Mouse (Mus musculus) kidney, adult 2 months (tissue): Measurements from ENCODE around the gene Zfp800. TPM values are rescaled to one million over a fixed set of nuclear protein-coding genes. Genes with fewer than 3 reads are reported as not detected.

Experiments used
- DNase-seq: peaks from one replicate; pipeline ENCODE4 v3.0.0; 2021
- H3K27ac ChIP-seq: fragments of 200-500 bp; 2 replicates; pipeline ENCODE4 v1.5.1; 2012; ENCODE audit warnings: low read depth, low read length, control low read depth, inconsistent platforms; ENCODE audit not compliant: insufficient read depth
- H3K27me3 ChIP-seq: fragments of 200-500 bp; replicated peaks from 2 replicates; pipeline ENCODE4 v1.6.1; 2012; ENCODE audit warnings: mild to moderate bottlenecking, moderate library complexity, low read length, inconsistent platforms; ENCODE audit not compliant: control insufficient read depth, insufficient read depth
- H3K36me3 ChIP-seq: fragments of 200-500 bp; 2 replicates; pipeline ENCODE4 v1.6.1; 2012; ENCODE audit warnings: mild to moderate bottlenecking, moderate library complexity, low read length, inconsistent platforms; ENCODE audit not compliant: control insufficient read depth, insufficient read depth
- H3K4me1 ChIP-seq: fragments of 200-500 bp; 2 replicates; pipeline ENCODE4 v1.6.1; 2011; ENCODE audit warnings: low read length; ENCODE audit not compliant: control insufficient read depth, insufficient read depth
- H3K4me3 ChIP-seq: fragments of 200-500 bp; 2 replicates; pipeline ENCODE4 v1.5.1; 2011; ENCODE audit warnings: mild to moderate bottlenecking, low read depth, low read length, control low read depth; ENCODE audit not compliant: insufficient read depth
- CTCF ChIP-seq: fragments of 200-500 bp; conservative IDR thresholded peaks from 2 replicates; pipeline ENCODE4 v1.5.1; 2011; ENCODE audit warnings: low read depth, mild to moderate bottlenecking, control low read depth, low read length, moderate library complexity, mixed read lengths; ENCODE audit not compliant: insufficient read depth, insufficient read length
- POLR2A ChIP-seq: fragments of 200-500 bp; IDR thresholded peaks from one replicate; pipeline ENCODE4 v1.6.1; 2011; ENCODE audit warnings: low read depth, low read length, control low read depth
- WGBS: fragments of 180-500 bp; shearing (Covaris S2); methylation state at CpG from one replicate; pipeline ENCODE4 v1.1.7; 2018; 5-methylcytosine and 5-hydroxymethylcytosine counted together
- polyA plus RNA-seq: library from polyadenylated mRNA; depleted of rRNA; stranded (reverse); fragments of >200 nt; gene quantifications from 2 replicates; pipeline ENCODE4 v1.2.3, GENCODE M21; 2012

Zfp800 gene
- polyA plus RNA-seq, 1 experiment, result 2.8 TPM

GRCm38 (mm10) chr6:28248211-28248610 is 149.6 kb downstream of the Zfp800 start:
- DNase-seq, result no peak
- no peak overlapping the region for H3K27ac ChIP-seq
- no peaks in the 10 kb centered on the region for H3K27me3 ChIP-seq
- no peak overlapping the region for H3K4me3 ChIP-seq
- TF ChIP-seq POLR2A, result no peak
- TF ChIP-seq CTCF, result no peak
- H3K36me3 ChIP-seq, result peaks cover 3% of the 10 kb centered on the region; the same call in 1 of the 2 replicates
- no peaks in the 10 kb centered on the region for H3K4me1 ChIP-seq
- 90% methylated on average over 2 of the region's 2 CpGs for WGBS

DNA sequence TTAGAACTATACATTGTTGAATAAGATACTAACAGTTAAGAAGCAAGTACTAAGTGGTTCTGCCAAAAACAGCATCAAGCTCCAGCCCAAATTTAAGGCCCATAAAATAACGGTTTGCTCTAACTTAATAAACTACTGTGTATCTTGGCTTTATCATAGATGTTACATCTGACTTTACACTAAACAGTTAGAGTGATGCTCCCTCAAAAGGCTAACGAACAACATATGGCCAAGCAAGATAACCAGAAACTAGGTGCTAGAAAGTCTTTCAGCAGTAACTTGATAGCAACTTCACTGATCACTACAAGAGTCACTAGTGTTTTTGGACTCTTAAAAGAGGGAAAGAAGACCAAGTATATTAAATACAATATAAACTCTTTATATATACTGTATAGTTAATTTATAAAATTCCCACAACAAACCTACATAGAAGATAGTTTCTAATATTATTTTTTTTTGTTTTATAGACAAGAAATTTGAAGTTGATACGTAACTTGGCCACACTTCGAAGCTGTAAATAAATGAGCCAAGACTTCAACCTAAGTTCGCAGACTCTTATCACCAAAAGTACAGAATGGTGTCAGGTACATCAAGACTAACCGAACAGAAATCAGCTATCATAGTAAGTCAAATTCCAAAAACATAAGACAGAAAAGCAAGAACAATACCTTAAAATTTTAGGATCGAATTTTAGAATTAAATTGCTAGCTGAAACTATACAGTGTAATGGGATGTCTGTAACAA is 165.0 kb downstream of the Zfp800 start:
- H3K36me3 ChIP-seq, result no peaks in the 10 kb centered on the region
- H3K4me1 ChIP-seq, result no peaks in the 10 kb centered on the region
- 92% methylated on average over 7 of the region's 7 CpGs for WGBS
- no peak for DNase-seq
- no peak for TF ChIP-seq POLR2A
- TF ChIP-seq CTCF, result no peak
- no peak overlapping the region for H3K4me3 ChIP-seq
- H3K27ac ChIP-seq, result no peak overlapping the region
- H3K27me3 ChIP-seq, result no peaks in the 10 kb centered on the region

GRCm38 (mm10) chr6:28228085-28228484 is 169.7 kb downstream of the Zfp800 start:
- no peak for TF ChIP-seq POLR2A
- no peak for TF ChIP-seq CTCF
- 69% methylated on average over 3 of the region's 3 CpGs for WGBS
- Histone ChIP-seq H3K36me3 (no peaks in the 10 kb centered on the region; the same call in 1 of the 2 replicates), H3K27me3 (no peaks in the 10 kb centered on the region), H3K4me1 (no peaks in the 10 kb centered on the region), H3K27ac (no peak overlapping the region), H3K4me3 (no peak overlapping the region)
- no peak for DNase-seq

DNA sequence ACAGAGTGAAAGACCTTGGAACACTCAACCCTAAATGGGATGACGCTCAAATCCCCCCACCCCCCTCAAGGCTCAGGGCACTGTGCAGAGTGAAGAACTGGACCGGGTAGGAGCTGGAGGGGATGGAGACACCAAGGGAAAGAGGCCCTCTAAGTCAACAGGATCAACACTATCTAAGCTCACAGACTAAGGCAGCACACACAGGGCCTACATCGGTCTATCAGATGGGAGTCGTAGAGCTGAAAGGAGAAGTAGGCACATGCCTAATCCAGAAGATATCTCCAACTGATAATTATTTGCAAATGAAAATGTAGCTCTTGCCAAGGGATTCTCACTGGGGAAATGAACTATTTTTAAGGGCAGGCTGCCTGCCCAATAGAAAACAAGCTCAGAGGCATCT is 176.8 kb downstream of the Zfp800 start:
- no peak for TF ChIP-seq POLR2A
- no peak for TF ChIP-seq CTCF
- no peaks in the 10 kb centered on the region for H3K27me3 ChIP-seq
- 94% methylated on average over 4 of the region's 4 CpGs for WGBS
- no peaks in the 10 kb centered on the region; the same call in 1 of the 2 replicates for H3K36me3 ChIP-seq
- no peak overlapping the region for H3K4me3 ChIP-seq
- no peak overlapping the region for H3K27ac ChIP-seq
- no peak for DNase-seq
- no peaks in the 10 kb centered on the region for H3K4me1 ChIP-seq

DNA sequence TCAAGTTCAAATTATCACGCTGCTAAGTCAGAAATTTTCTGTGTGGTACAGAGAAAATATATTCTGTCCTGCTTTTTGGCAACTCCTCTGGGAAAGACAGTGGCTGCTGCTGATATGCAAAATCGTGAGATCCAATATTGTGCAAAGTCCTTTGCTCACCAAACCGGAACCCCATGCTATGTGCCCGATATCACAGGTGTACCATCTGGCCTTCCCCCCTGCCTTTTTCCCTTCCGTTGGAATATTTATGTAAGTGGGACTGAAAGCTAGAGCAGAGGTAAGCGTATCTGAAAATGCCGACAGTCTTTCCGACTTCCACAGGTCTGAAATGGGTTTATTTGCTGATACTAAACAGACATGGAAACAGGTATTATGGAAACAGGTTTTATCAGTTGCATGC is 179.4 kb downstream of the Zfp800 start:
- Histone ChIP-seq H3K4me1 (no peaks in the 10 kb centered on the region), H3K27ac (no peak overlapping the region), H3K36me3 (peaks cover 1% of the 10 kb centered on the region; the same call in 1 of the 2 replicates), H3K4me3 (no peak overlapping the region), H3K27me3 (no peaks in the 10 kb centered on the region)
- 83% methylated on average over 8 of the region's 8 CpGs for WGBS
- DNase-seq, result no peak
- no peak for TF ChIP-seq POLR2A
- no peak for TF ChIP-seq CTCF

- Histone ChIP-seq H3K27me3 (no peaks in the 10 kb centered on the region), H3K36me3 (peaks cover 1% of the 10 kb centered on the region; the same call in 1 of the 2 replicates), H3K4me3 (peak overlapping the region; percentile 85), H3K27ac (no peak overlapping the region), H3K4me1 (no peaks in the 10 kb centered on the region)
- DNase-seq, result peak; percentile 68
- 3% methylated on average over 87 of the region's 87 CpGs for WGBS
- TF ChIP-seq CTCF (no peak), POLR2A (no peak)
Measured at GRCm38 (mm10) chr6:28215268-28215954, 182.4 kb downstream of the Zfp800 start.

DNA sequence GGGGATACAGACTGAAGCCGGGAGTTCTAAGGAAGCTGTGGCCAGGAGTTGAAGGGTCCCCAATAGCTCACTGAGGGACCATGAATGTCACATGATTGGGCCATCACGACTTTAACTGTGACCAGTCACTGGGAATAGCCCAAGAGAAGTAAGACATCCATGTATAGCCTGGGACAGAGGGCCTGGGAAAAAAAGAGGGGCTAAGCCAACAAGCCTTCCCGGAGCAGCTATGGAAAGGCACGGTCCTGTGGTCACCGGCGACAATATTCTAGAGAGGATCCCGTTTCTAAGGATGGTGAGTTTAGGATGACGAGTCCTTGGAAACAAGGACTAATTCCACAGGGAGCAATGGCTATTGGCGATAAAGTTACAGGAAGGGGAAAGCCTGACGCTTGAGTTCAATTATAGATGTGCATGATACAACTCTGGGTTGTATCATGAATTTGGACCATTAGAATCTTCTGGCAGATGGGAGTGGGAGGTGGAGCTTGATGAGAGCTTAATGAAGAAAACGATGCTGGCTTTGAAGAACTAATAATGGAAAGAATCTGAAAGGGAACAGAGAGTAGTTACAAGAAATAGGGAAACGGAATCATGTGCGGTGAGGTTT is 183.0 kb downstream of the Zfp800 start:
- no peaks in the 10 kb centered on the region for H3K4me1 ChIP-seq
- WGBS, result 50% methylated on average over 13 of the region's 13 CpGs
- H3K27me3 ChIP-seq, result no peaks in the 10 kb centered on the region
- TF ChIP-seq CTCF (no peak), POLR2A (no peak)
- peak overlapping the region; percentile 85 for H3K4me3 ChIP-seq
- H3K36me3 ChIP-seq, result peaks cover 1% of the 10 kb centered on the region; the same call in 1 of the 2 replicates
- DNase-seq, result no peak
- H3K27ac ChIP-seq, result no peak overlapping the region
